Mouse (Mus musculus) heart, adult 2 months (tissue): ENCODE data around the gene Kif1c. TPM values are rescaled to one million over a fixed set of nuclear protein-coding genes. Genes with fewer than 3 reads are reported as not detected.
A peak's percentile ranks its signal among the peaks of the same experiment; 100 is the strongest.
"Not testable (repeated sequence)": the region's sequence is repeated elsewhere in the genome, so short reads cannot be mapped to it uniquely, and the experiment has no call there.

Experiments used
- DNase-seq, 2 experiments: peaks; one replicate each; pipeline ENCODE4 v3.0.0; 2021
- H3K27ac ChIP-seq: fragments of 200-600 bp; 2 replicates; pipeline ENCODE4 v1.8.1; 2022
- H3K27me3 ChIP-seq: fragments of 200-500 bp; 2 replicates; pipeline ENCODE4 v1.6.1; 2012; ENCODE audit warnings: mild to moderate bottlenecking, low read length, inconsistent platforms, mixed read lengths; ENCODE audit not compliant: control insufficient read depth, insufficient read depth
- H3K36me3 ChIP-seq: fragments of 200-500 bp; 2 replicates; pipeline ENCODE4 v1.6.1; 2012; ENCODE audit warnings: low read length, inconsistent platforms; ENCODE audit not compliant: control insufficient read depth, insufficient read depth
- H3K4me1 ChIP-seq: fragments of 200-500 bp; 2 replicates; pipeline ENCODE4 v1.6.1; 2011; ENCODE audit warnings: low read length; ENCODE audit not compliant: control insufficient read depth, insufficient read depth
- H3K4me3 ChIP-seq: fragments of 200-600 bp; 2 replicates; pipeline ENCODE4 v1.8.1; 2022
- H3K79me2 ChIP-seq: fragments of 200-500 bp; replicated peaks from 2 replicates; pipeline ENCODE4 v1.6.1; 2012; ENCODE audit warnings: mild to moderate bottlenecking, inconsistent platforms, low read length, moderate library complexity, mixed read lengths; ENCODE audit not compliant: control insufficient read depth, insufficient read depth
- H3K9ac ChIP-seq: fragments of 200-500 bp; 2 replicates; pipeline ENCODE4 v1.6.1; 2012; ENCODE audit warnings: low read depth, mild to moderate bottlenecking, control low read depth, inconsistent platforms, low read length, mixed read lengths
- CTCF ChIP-seq: fragments of 200-600 bp; IDR thresholded peaks from 2 replicates; pipeline ENCODE4 v1.8.1; 2022; ENCODE audit warnings: antibody characterized with exemption, mild to moderate bottlenecking, moderate library complexity
- EP300 ChIP-seq: fragments of 200-500 bp; IDR thresholded peaks from 2 replicates; pipeline ENCODE4 v1.6.1; 2011; ENCODE audit warnings: low read depth, low read length, control low read depth; ENCODE audit not compliant: insufficient read depth
- POLR2A ChIP-seq: fragments of 200-500 bp; IDR thresholded peaks from 2 replicates; pipeline ENCODE4 v1.6.1; 2011; ENCODE audit warnings: mild to moderate bottlenecking, low read depth, low read length, control low read depth; ENCODE audit not compliant: insufficient read depth
- WGBS: fragments of 180-500 bp; shearing (Covaris S2); methylation state at CpG from one replicate; pipeline ENCODE4 v1.1.7; 2018; 5-methylcytosine and 5-hydroxymethylcytosine counted together
- intact Hi-C: fragments of 180-260 bp; cut with DNase I; formaldehyde crosslinking; loops from one replicate; pipeline ENCODE4 v1.15.1; 2025
- microRNA-seq, 2 experiments: library from miRNA; unstranded; fragments of <30 nt; microRNA quantifications; one replicate each; pipeline ENCODE4 v1.2.0; 2021
- polyA plus RNA-seq: library from polyadenylated mRNA; depleted of rRNA; stranded (reverse); fragments of >200 nt; gene quantifications from 2 replicates; pipeline ENCODE4 v1.2.3, GENCODE M21; 2012; rRNA removed
- total RNA-seq, 2 experiments: library from RNA; stranded (reverse); gene quantifications; 2 replicates each; pipeline ENCODE4 v1.2.3; 2021

Gene Kif1c
- total and polyA plus RNA-seq, 3 experiments: 153 to 524 (median 477) TPM

- 97% methylated on average over 3 of the region's 3 CpGs for WGBS
- no peak overlapping the region for H3K4me3 ChIP-seq
- H3K36me3 ChIP-seq: peaks cover 5% of the 10 kb centered on the region
- intact Hi-C loops: no loop called here
- H3K79me2 ChIP-seq: no peaks in the 10 kb centered on the region
- H3K27me3 ChIP-seq: no peaks in the 10 kb centered on the region
- DNase-seq: no peak
- H3K27ac ChIP-seq: no peak overlapping the region
- no peak overlapping the region for H3K9ac ChIP-seq
- no peaks in the 10 kb centered on the region; the same call in 1 of the 2 replicates for H3K4me1 ChIP-seq
- TF ChIP-seq POLR2A (no peak), CTCF (no peak), EP300 (no peak)
These were observed 70.5 kb downstream of the Kif1c start for GRCm38 (mm10) chr11:70770804-70771203.

GRCm38 (mm10) chr11:70776830-70777571 is 76.7 kb downstream of the Kif1c start:
- H3K79me2 ChIP-seq: no peaks in the 10 kb centered on the region
- H3K9ac ChIP-seq: no peak overlapping the region
- H3K36me3 ChIP-seq: no peaks in the 10 kb centered on the region
- H3K4me1 ChIP-seq: peaks cover 2% of the 10 kb centered on the region; the same call in 1 of the 2 replicates
- peak; percentile 74 to 77 for DNase-seq
- WGBS: 26% methylated on average over 17 of the region's 17 CpGs
- H3K27ac ChIP-seq: no peak overlapping the region
- intact Hi-C loops: loop anchor here (1.0 kb wide), 1 partner anchor 38 kb away; no protein-coding TSS in a partner anchor
- H3K4me3 ChIP-seq: no peak overlapping the region
- no peaks in the 10 kb centered on the region for H3K27me3 ChIP-seq
- TF ChIP-seq POLR2A (no peak), EP300 (peak; percentile 92), CTCF (peak; percentile 93)

GRCm38 (mm10) chr11:70777634-70778033 is 77.3 kb downstream of the Kif1c start:
- H3K27ac ChIP-seq: no peak overlapping the region
- no peak overlapping the region for H3K9ac ChIP-seq
- peaks cover 2% of the 10 kb centered on the region; the same call in 1 of the 2 replicates for H3K4me1 ChIP-seq
- TF ChIP-seq POLR2A (no peak), CTCF (no peak), EP300 (no peak)
- no peak for DNase-seq
- no peaks in the 10 kb centered on the region for H3K36me3 ChIP-seq
- 63% methylated on average over 6 of the region's 6 CpGs for WGBS
- H3K4me3 ChIP-seq: no peak overlapping the region
- no peaks in the 10 kb centered on the region for H3K79me2 ChIP-seq
- intact Hi-C loops: loop anchor here (1.0 kb wide), 1 partner anchor 38 kb away; no protein-coding TSS in a partner anchor
- H3K27me3 ChIP-seq: no peaks in the 10 kb centered on the region

GRCm38 (mm10) chr11:70778058-70778457 is 77.7 kb downstream of the Kif1c start:
- DNase-seq, H3K27me3 ChIP-seq, H3K79me2 ChIP-seq, intact Hi-C loops, H3K36me3 ChIP-seq, H3K4me3 ChIP-seq, H3K27ac ChIP-seq, H3K9ac ChIP-seq, H3K4me1 ChIP-seq: not testable (repeated sequence)
- 24% methylated on average over 6 of the region's 6 CpGs for WGBS
- peak; percentile 75 for TF ChIP-seq CTCF

Small RNA genes within 50 kb of the gene (microRNA-seq; reads per million reads assigned to microRNA genes)
- gene Gm22760 (0 reads per million in 2 experiments), gene Mir6925 (0.56 to 0.77 reads per million in 2 experiments)

Other genes with a start within 250 kb of the Kif1c start
- 1 to 10 TPM; 6.6 to 6.7 TPM for gene Med11, start 248.6 kb upstream of the Kif1c start, total RNA-seq
- 7.8 and 9.7 TPM in 2 replicates for gene Med11, start 248.6 kb upstream of the Kif1c start, polyA plus RNA-seq
- gene Zmynd15, start 241.1 kb upstream of the Kif1c start, total RNA-seq: 1 to 10 TPM; 1.3 to 2.9 TPM
- gene Zmynd15, start 241.1 kb upstream of the Kif1c start, polyA plus RNA-seq: 3.2 and 3.8 TPM in 2 replicates
- 1 to 10 TPM; 7.9 to 8.8 TPM for gene Cxcl16, start 240.6 kb upstream of the Kif1c start, total RNA-seq
- 17.6 and 20.6 TPM in 2 replicates for gene Cxcl16, start 240.6 kb upstream of the Kif1c start, polyA plus RNA-seq
- gene Tm4sf5, start 195.3 kb upstream of the Kif1c start, total RNA-seq: 1 to 10 TPM; 1.2 to 1.3 TPM
- 1.5 and 2.1 TPM in 2 replicates for gene Tm4sf5, start 195.3 kb upstream of the Kif1c start, polyA plus RNA-seq
- gene Vmo1, start 185.9 kb upstream of the Kif1c start, total RNA-seq: not detected
- gene Vmo1, start 185.9 kb upstream of the Kif1c start, polyA plus RNA-seq: not detected in 2 replicates
- gene Gltpd2, start 181.4 kb upstream of the Kif1c start, total RNA-seq: not detected
- not detected in 2 replicates for gene Gltpd2, start 181.4 kb upstream of the Kif1c start, polyA plus RNA-seq
- 100 to 1,000 TPM; 204 to 231 TPM for gene Psmb6, start 175.2 kb upstream of the Kif1c start, total RNA-seq
- 296 and 367 TPM in 2 replicates for gene Psmb6, start 175.2 kb upstream of the Kif1c start, polyA plus RNA-seq
- gene Gm40193, start 167.6 kb upstream of the Kif1c start, total RNA-seq: not detected
- not detected in 2 replicates for gene Gm40193, start 167.6 kb upstream of the Kif1c start, polyA plus RNA-seq
- gene Pld2, start 160.5 kb upstream of the Kif1c start, total RNA-seq: 1 to 10 TPM; 4.3 to 5.8 TPM
- 15.1 and 21.0 TPM in 2 replicates for gene Pld2, start 160.5 kb upstream of the Kif1c start, polyA plus RNA-seq
- gene Mink1, start 137.7 kb upstream of the Kif1c start, total RNA-seq: 10 to 100 TPM; 41.3 to 46.8 TPM
- gene Mink1, start 137.7 kb upstream of the Kif1c start, polyA plus RNA-seq: 40.8 and 49.6 TPM in 2 replicates
- not detected for gene 4930544D05Rik, start 84.7 kb upstream of the Kif1c start, total RNA-seq
- 0.31 TPM in 1 of 2 replicates, not detected in the other for gene 4930544D05Rik, start 84.7 kb upstream of the Kif1c start, polyA plus RNA-seq
- gene Chrne, start 81.3 kb upstream of the Kif1c start, total RNA-seq: not detected
- not detected in 2 replicates for gene Chrne, start 81.3 kb upstream of the Kif1c start, polyA plus RNA-seq
- under 1 TPM; 0.34 to 0.98 TPM for gene Gp1ba, start 61.4 kb upstream of the Kif1c start, total RNA-seq
- gene Gp1ba, start 61.4 kb upstream of the Kif1c start, polyA plus RNA-seq: 0.29 and 0.59 TPM in 2 replicates
- gene Rnf167, start 53.3 kb upstream of the Kif1c start, total RNA-seq: 10 to 100 TPM; 50.8 to 58.7 TPM
- gene Rnf167, start 53.3 kb upstream of the Kif1c start, polyA plus RNA-seq: 65.0 and 80.9 TPM in 2 replicates
- 100 to 1,000 TPM; 532 to 626 TPM for gene Slc25a11, start 53.1 kb upstream of the Kif1c start, total RNA-seq
- gene Slc25a11, start 53.1 kb upstream of the Kif1c start, polyA plus RNA-seq: 632 and 932 TPM in 2 replicates
- 100 to 1,000 TPM; 270 to 280 TPM for gene Pfn1, start 45.9 kb upstream of the Kif1c start, total RNA-seq
- 439 and 479 TPM in 2 replicates for gene Pfn1, start 45.9 kb upstream of the Kif1c start, polyA plus RNA-seq
- gene Eno3, start 43.3 kb upstream of the Kif1c start, total RNA-seq: 1,000 to 10,000 TPM; 1,523 to 1,659 TPM
- 1,222 and 1,919 TPM in 2 replicates for gene Eno3, start 43.3 kb upstream of the Kif1c start, polyA plus RNA-seq
- gene Spag7, start 31.1 kb upstream of the Kif1c start, total RNA-seq: 10 to 100 TPM; 82.8 to 99.4 TPM
- gene Spag7, start 31.1 kb upstream of the Kif1c start, polyA plus RNA-seq: 72.9 and 87.8 TPM in 2 replicates
- gene Camta2, start 12.4 kb upstream of the Kif1c start, total RNA-seq: 10 to 100 TPM; 37.8 to 37.9 TPM
- 27.6 and 32.5 TPM in 2 replicates for gene Camta2, start 12.4 kb upstream of the Kif1c start, polyA plus RNA-seq
- 1 to 10 TPM; 6.3 to 6.9 TPM for gene Inca1, start 393 bp upstream of the Kif1c start, total RNA-seq
- gene Inca1, start 393 bp upstream of the Kif1c start, polyA plus RNA-seq: 4.6 and 5.4 TPM in 2 replicates
- 1 to 10 TPM; 7.5 to 8.5 TPM for gene Zfp3, start 63.7 kb downstream of the Kif1c start, total RNA-seq
- gene Zfp3, start 63.7 kb downstream of the Kif1c start, polyA plus RNA-seq: 1.5 and 3.5 TPM in 2 replicates
- gene Scimp, start 112.0 kb downstream of the Kif1c start, total RNA-seq: under 1 TPM; 0.27 to 0.70 TPM
- 0.84 and 1.00 TPM in 2 replicates for gene Scimp, start 112.0 kb downstream of the Kif1c start, polyA plus RNA-seq
- gene Rabep1, start 144.2 kb downstream of the Kif1c start, total RNA-seq: 10 to 100 TPM; 36.0 to 37.2 TPM
- gene Rabep1, start 144.2 kb downstream of the Kif1c start, polyA plus RNA-seq: 3.7 and 7.7 TPM in 2 replicates